Mouse (Mus musculus) stomach, postnatal 0 days (tissue): ENCODE measurements around the gene Opcml.

Source experiments
- CTCF ChIP-seq: IDR thresholded peaks from 2 replicates; pipeline ENCODE4 v1.5.1; 2016; ENCODE audit warnings: antibody characterized with exemption, low read depth, mild to moderate bottlenecking, moderate library complexity
- EP300 ChIP-seq: optimal IDR thresholded peaks from 2 replicates; pipeline ENCODE3; 2016; ENCODE audit warnings: antibody characterized with exemption

- TF ChIP-seq CTCF (no peak), EP300 (no peak)
Observed at GRCm38 (mm10) chr9:28686942-28687611, 896.5 kb downstream of the Opcml start.
